Mouse (Mus musculus) NIH3T3 (cell line): Measurements from ENCODE around the gene Sema6d.

Experiments
- DNase-seq: peaks from one replicate; pipeline ENCODE4 v3.0.0-alpha.2; 2012; ENCODE audit warnings: low read depth

Gene Sema6d

DNA sequence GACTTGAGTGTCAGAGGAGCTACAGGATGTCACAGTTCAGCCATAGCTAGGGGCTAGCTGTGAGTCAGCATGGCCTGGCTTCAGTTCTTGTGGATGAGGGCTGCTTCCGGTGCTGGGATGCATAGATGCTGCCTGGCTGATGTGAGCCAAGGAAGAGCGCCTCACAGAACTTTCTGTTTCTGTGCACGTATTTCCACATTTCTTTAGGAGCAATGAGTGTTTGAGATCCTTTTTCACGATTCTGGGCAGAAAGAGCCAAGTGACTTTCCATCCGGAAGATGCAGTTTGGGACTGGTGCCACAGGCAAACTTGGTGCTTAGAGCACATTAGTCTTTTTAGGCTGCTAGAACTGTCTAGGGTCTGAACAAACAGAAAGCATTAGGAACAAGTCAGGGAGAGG, 561.4 kb downstream of the Sema6d start:
- DNase-seq: no peak

DNA sequence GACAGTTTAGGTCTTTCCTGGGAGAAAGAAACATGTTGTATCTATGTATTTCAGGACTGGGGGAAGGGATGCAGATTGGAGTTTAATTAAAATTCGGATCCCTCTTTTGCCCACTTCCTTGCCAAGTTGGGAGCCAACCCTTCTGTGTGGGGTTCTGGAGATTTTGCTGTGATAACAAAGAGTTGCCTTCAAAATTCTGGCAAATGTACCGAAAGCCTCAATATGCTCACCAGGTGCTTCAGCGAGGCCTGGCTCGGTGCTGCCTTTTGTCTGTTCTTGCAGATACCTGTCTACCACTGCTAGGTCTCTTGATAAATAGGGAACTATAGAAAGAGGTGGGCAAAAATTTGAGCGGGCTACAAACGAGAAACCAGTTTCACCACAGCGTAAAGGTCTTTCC, 563.4 kb downstream of the Sema6d start:
- no peak for DNase-seq

DNA sequence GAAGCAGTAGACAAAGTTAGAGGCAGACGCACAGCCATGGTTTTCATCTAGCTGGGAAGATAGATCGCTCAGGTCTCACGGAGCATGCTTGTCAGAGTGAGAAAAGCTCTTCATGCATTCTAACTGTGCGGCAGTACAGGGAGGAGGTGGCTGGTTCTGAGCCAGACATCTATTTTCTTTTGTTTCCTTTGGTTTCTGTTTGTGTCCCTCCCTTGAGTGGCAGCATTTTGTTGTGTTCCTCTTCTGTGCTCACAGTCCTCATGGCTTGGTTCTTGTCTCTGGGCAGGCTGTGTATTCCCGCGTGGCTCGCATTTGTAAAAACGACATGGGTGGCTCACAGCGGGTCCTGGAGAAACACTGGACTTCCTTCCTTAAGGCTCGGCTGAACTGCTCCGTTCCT, 567.6 kb downstream of the Sema6d start:
- no peak for DNase-seq

DNA sequence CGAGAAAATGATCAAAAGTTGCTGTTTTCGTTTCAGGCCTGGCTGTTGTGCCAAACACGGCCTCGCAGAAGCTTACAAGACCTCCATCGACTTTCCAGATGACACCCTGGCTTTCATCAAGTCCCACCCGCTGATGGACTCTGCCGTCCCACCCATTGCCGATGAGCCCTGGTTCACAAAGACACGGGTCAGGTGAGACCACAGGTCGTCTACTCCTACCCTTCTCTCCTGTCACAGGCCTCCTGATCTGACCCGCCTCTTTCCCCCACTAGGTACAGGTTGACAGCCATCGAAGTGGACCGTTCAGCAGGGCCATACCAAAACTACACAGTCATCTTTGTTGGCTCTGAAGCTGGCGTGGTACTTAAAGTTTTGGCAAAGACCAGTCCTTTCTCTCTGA, 568.6 kb downstream of the Sema6d start:
- DNase-seq: no peak

DNA sequence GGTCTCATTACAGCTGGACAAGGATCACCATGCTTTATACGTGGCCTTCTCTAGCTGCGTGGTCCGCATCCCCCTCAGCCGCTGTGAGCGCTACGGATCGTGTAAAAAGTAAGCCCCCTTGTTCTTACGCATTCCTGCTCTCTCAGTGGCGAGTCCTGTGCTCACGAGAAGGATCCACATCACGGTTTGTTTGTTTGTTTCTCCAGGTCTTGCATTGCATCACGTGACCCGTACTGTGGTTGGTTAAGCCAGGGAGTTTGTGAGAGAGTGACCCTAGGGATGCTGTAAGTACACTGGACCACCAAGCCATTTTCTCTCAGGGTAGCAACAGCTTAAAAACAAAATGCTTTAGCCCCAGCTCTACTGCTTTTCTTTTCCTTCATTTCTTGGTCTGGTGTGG, 569.8 kb downstream of the Sema6d start:
- DNase-seq: no peak

DNA sequence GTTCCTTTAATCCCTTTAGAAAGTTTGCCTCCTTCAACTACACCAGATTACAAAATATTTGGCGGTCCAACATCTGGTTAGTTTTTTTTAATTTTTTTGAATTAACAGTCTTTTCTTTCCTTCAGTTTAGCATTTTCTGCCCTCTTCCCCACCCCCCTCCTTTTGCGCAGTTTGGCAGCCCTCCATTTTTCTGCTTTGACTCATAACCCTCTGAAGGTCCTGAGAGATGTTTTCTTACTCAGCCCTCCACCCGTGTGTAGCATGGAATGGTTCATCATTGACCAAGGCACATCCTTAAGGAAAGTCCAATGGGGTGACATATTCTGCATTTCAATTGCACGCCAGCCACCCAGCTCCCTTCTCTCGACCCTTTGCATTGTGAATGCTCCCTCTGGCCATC, 570.9 kb downstream of the Sema6d start:
- peak; percentile 60 for DNase-seq

DNA sequence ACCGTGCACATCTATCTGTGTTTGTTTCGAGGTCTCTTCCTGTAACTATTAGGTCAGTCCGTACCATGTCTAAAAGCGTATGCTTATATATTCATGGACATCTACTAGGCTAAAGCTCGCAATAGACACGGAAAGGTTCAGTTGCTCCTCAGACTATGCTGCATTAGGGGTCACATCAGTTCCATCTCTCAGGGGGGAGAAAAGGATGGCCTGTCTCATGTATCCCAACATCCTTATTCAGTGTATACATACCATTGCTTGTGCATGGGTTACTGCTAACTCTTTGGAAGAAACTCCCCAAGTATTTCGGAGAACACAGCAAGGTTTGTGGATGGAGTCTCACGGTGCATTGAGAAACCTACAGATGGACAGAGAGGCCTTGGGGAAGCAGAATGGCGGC, 571.5 kb downstream of the Sema6d start:
- no peak for DNase-seq

DNA sequence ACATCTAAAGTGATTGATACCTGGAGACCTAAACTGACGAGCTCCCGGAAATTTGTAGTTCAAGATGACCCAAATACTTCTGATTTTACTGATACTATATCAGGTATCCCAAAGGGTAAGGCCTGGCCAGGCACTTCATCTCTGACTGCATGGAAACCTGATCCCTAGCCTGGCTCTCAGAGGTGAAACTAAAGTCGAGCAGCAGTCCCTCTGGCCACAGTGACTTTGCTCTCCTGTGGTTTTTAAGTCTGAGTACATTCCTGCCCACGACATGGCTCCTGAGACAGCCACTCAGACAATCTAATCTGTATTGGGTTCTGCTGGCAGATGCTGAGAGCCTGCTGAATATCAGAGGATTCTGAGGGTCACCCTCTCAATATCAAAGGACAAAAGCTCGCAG, 572.5 kb downstream of the Sema6d start:
- DNase-seq: no peak

DNA sequence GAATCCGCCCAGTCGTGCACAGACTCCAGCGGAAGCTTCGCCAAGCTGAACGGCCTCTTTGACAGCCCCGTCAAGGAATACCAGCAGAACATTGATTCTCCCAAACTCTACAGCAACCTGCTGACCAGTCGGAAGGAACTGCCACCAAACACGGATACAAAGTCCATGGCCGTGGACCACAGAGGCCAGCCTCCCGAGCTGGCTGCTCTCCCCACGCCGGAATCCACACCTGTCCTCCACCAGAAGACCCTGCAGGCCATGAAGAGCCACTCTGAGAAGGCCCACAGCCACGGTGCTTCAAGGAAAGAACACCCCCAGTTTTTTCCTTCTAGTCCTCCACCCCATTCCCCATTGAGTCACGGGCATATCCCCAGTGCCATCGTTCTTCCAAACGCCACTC, 574.4 kb downstream of the Sema6d start:
- DNase-seq: no peak

DNA sequence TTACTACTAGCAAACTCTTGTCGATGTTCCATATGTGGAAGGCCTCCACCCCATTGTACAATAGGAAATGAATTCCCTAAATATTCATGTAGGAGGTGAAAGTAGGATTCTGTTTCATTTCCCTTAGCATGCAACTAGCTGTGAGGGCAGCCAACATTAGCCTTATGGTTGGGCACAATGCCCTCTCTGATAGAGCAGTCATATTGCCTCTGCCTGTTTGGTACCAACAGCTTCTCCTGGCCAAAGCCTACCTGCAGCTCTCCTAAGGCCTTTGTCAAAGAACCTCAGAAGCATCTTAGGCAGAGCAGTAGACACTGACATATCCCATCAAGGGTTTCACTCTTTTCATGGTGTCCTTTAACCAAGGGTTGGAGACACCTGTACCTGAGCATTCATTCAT, 578.7 kb downstream of the Sema6d start:
- DNase-seq: no peak

DNA sequence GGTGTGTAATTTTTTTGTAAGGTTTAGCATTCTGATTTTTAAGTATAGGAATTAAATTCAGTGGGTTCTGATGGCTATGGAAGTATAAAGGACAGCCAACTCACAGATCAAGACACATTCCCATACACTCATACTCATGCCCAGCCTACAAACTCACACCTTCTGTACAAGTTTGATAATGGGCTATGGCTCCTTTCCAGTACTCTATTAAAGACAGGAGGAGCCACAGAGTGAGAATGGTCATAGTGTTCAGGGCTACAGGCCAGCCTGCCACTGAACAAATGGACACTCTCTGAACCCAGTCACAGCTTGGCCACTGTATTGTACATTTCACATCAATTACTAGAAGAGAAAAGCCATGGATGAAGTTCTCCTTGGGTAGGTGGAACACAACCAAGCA, 583.3 kb downstream of the Sema6d start:
- DNase-seq: no peak

DNA sequence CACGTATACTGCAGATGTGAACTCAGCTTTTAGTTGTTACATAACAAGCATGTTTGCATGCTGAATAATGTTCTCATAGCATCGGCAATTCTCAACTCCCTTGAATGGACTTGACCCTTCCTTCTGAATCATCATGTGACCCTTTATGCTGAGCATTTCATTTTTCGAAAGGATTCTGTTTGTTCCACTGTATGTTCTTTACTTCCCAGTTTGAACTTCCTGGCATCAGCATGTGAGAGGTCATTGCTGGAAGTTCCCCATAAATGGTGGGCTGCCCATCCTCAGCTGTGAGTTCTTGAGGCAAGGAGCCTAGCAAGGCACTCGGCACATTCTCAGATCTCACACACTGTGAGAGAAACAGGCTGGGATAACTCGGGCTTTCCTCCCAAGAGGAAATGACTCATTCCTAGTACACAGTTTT, 594.7 kb downstream of the Sema6d start:
- DNase-seq: peak; percentile 39

DNA sequence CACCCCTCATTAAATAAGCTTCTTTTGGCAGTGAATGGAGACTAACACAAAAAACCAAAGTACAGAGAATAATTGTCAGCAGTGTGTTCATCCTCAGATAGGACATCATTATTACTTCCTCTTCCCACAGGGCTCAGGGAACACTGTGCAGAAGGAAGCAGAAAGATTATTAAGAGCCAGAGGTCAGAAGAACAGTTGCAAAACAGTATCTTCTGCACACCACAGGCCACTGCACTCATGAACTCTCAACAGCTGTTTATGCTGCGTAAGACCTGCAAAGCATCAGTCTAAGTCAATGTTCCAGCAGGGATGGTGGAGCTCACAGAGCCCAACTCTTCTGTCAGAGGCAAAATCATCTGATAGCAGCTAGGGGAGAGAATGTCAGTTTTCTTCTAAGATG, 600.6 kb downstream of the Sema6d start:
- DNase-seq: no peak

DNA sequence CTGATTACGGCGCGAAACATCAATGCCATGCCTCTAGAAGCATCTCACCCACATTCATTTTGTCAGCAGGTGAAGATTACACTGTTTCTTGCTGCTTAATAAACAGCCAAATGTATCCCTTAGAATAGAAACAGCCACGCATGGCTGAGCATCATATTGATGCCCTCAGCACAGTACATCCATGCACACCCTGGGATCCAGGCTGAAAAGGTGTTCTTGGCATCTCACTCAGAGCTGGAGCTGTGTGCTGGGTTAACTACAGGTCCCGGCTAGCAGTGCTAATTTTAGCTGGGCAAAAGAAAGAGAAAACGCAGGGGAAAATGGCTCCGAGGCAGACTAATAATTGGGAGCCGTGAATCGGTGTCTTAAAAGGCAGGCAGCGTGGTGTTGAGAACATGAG, 612.9 kb downstream of the Sema6d start:
- DNase-seq: no peak

DNA sequence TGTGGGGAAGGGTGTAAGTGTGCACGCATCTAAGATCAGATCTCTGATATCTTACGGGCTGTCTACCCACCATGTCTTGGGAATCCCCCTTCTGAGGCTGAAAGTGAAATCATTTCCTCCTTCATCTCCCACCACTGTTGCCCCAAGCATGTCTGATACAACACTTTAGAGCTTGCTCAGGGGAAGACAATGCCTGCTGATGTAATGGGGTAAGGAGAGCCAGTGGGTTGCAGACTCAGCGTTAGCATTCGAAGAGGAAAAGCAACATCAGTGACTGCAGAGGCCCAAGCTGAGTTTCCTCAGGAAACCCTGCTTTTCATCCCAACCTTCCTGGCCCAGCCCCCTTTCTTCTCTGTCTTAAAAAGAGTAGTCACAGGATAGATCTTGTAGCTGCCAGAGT, 615.2 kb downstream of the Sema6d start:
- DNase-seq: no peak

DNA sequence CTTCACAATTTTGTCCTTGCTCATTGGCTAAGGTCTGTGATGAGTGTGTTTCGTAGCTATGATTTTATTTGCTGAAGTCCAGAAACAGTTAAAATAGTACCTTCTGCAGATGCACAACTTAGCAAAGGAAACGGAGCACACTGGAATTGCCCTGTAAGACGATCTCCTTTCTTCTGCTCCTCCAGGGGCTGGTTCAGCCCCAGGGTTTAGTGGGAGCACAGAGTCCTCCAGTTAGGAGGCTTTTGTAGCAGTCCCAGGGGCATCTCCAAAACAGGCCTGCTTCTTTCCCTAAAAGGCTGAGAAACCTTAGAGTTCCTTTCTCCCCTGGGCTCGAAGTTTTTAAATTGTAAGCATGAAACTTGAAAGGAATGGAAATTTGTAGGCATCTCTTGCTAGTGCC, 616.0 kb downstream of the Sema6d start:
- DNase-seq: no peak

DNA sequence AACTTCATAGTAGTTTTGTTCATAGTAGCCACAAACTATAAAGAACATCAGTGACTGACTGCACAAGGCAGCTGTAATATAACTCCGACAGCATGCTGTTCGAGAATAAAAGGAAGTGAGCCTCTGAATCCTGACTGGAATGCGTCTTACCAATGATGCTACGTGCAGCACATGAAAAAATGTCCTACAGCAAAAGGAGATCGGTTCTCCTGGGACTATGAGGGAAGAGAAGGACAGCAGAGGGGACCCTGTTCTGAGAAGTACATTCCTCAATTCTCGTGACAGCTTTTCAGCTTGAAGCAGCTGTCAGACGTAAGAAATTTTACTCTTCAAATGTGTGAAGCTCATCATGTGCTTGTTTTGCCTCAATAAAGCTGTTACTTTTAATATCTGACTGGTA, 617.1 kb downstream of the Sema6d start:
- DNase-seq: no peak
